9 mouse cellular contexts compared by ENCODE assay signal in genomic region chr9:110742295-110742950, GRCm38 (mm10). TPM values are rescaled to one million over a fixed set of nuclear protein-coding genes. Genes with fewer than 3 reads are reported as not detected.
A peak's percentile ranks its signal among the peaks of the same experiment; 100 is the strongest.
DNase-seq lines count a peak whose midpoint lies in the region; ATAC-seq and TF ChIP-seq lines count a peak whose summit lies in the region.
"Had no signal": no experiment of that assay in that cellular context is flagged by ENCODE, and none has a peak within 500 bp of the region (broad histone marks: within the 10 kb centered on the region; RNA-seq: fewer than 3 reads in every experiment).

No protein-coding gene starts in this region.

- peak overlapping the region; percentile 47 for H3K4me3 ChIP-seq in left cerebral cortex, adult 2 months
- peak overlapping the region; percentile 79 for H3K4me3 ChIP-seq in hindbrain, embryonic 10.5 days
- peak overlapping the region; percentile 64 for H3K4me3 ChIP-seq in liver, embryonic 11.5 days (ENCODE audit: low read depth, low read length)
- H3K4me3 ChIP-seq in olfactory bulb, adult 2 months (ENCODE audit: insufficient read depth, low read depth, low read length): peak overlapping the region; percentile 47

- intact Hi-C loops in left cerebral cortex, adult 2 months (cut with DNase I): no loop called here

- WGBS in hindbrain, embryonic 10.5 days: under 1% methylated on average over 63 of the region's 71 CpGs
- WGBS in liver, embryonic 11.5 days: 1% methylated on average over 62 of the region's 71 CpGs
- WGBS in olfactory bulb, adult 2 months: 2% methylated on average over 57 of the region's 71 CpGs

- H3K27me3 ChIP-seq in hindbrain, embryonic 10.5 days (ENCODE audit: insufficient read depth, poor library complexity, severe bottlenecking): peaks cover 75% of the 10 kb centered on the region
- peaks cover 63% of the 10 kb centered on the region for H3K27me3 ChIP-seq in liver, embryonic 11.5 days (replicated peaks; ENCODE audit: control insufficient read depth, insufficient read depth, low read length)

- no peaks in the 10 kb centered on the region for H3K36me3 ChIP-seq in hindbrain, embryonic 10.5 days
- no peaks in the 10 kb centered on the region for H3K36me3 ChIP-seq in liver, embryonic 11.5 days (ENCODE audit: control insufficient read depth, insufficient read depth, low read length)

- H3K27ac ChIP-seq in left cerebral cortex, adult 2 months: no peak overlapping the region
- peak overlapping the region; percentile 94 for H3K27ac ChIP-seq in hindbrain, embryonic 10.5 days
- H3K27ac ChIP-seq in liver, embryonic 11.5 days (ENCODE audit: low read depth, low read length): peak overlapping the region; percentile 65; the same call in 1 of the 2 replicates
- no peak overlapping the region for H3K27ac ChIP-seq in olfactory bulb, adult 2 months (ENCODE audit: insufficient read depth, low read depth, low read length)

- no peak for TF ChIP-seq POLR2A in olfactory bulb, adult 2 months (IDR thresholded peaks at IDR 0.05; ENCODE audit: insufficient read depth, low read depth, low read length)

- no peak for DNase-seq in left cerebral cortex, adult 2 months (ENCODE audit: extremely low spot score in 1 of 2, low spot score in 2 of 2)
- DNase-seq in left cerebral cortex, adult 8-10 months (ENCODE audit: low spot score in 2 of 2): no peak
- peak; percentile 84 for DNase-seq in embryo, embryonic 11 days
- DNase-seq in hindbrain, embryonic 10.5 days (ENCODE audit: low spot score): no peak
- DNase-seq in liver, embryonic 11.5 days (ENCODE audit: low spot score): peak; percentile 60
- no peak for DNase-seq in right cerebral cortex, adult 18-20 months
- DNase-seq in spleen, adult 12 weeks (ENCODE audit: low spot score): no peak

- no peak for TF ChIP-seq CTCF in left cerebral cortex, adult 2 months (IDR thresholded peaks at IDR 0.05)
- no peak for TF ChIP-seq CTCF in olfactory bulb, adult 2 months (IDR thresholded peaks at IDR 0.05; ENCODE audit: insufficient read depth, low read depth, low read length)

- peak overlapping the region; percentile 57 for H3K9ac ChIP-seq in liver, embryonic 11.5 days (ENCODE audit: low read depth, low read length)

- H3K4me1 ChIP-seq in hindbrain, embryonic 10.5 days (replicated peaks): peaks cover 57% of the 10 kb centered on the region
- H3K4me1 ChIP-seq in liver, embryonic 11.5 days (replicated peaks; ENCODE audit: control insufficient read depth, insufficient read depth, low read length): peaks cover 15% of the 10 kb centered on the region; the same call in 1 of the 2 replicates
- peaks cover 11% of the 10 kb centered on the region for H3K4me1 ChIP-seq in olfactory bulb, adult 2 months (ENCODE audit: control insufficient read depth, insufficient read depth, low read length)

- peak overlapping the region; percentile 82 for H3K4me2 ChIP-seq in liver, embryonic 11.5 days

- peak; percentile 53 for ATAC-seq in liver, embryonic 11.5 days (replicated peaks; ENCODE audit: low FRiP score)

- H3K9me3 ChIP-seq in hindbrain, embryonic 10.5 days: no peaks in the 10 kb centered on the region
- no peaks in the 10 kb centered on the region for H3K9me3 ChIP-seq in liver, embryonic 11.5 days (ENCODE audit: control insufficient read depth, low read length)

RNA-seq across cellular contexts. Expression of gene Myl3, which starts 0.8 kb away (rescaled TPM):
- not detected for total RNA-seq in left cerebral cortex, adult 2 months (2021)
- total RNA-seq in left cerebral cortex, adult 8-10 months (2022): 1 to 10 TPM in 3 of 4 experiments, not detected in 1; 2.4 to 3.2 (median 2.6) TPM
- polyA plus RNA-seq in hindbrain, embryonic 10.5 days (2016; fragmentation: Nextera tagmentation; extraction: Ambion mirVana): 2.0 TPM in 1 of 2 replicates, not detected in the other
- polyA plus RNA-seq in liver, embryonic 11.5 days (2014; fragmentation: Nextera tagmentation; extraction: Ambion mirVana): 2.1 and 6.8 TPM in 2 replicates
- not detected in 2 replicates for polyA plus RNA-seq in olfactory bulb, adult 2 months (2012; ENCODE audit: insufficient read depth, insufficient read length, low replicate concordance, missing spikeins)

RNA-seq across cellular contexts. Expression of gene Pth1r, which starts 4.5 kb away (rescaled TPM):
- 1 to 10 TPM; 5.8 to 7.2 TPM for total RNA-seq in left cerebral cortex, adult 2 months (2021)
- total RNA-seq in left cerebral cortex, adult 8-10 months (2022): 1 to 10 TPM; 8.4 to 8.7 (median 8.6) TPM
- polyA plus RNA-seq in hindbrain, embryonic 10.5 days (2016; fragmentation: Nextera tagmentation; extraction: Ambion mirVana): 31.6 and 38.7 TPM in 2 replicates
- polyA plus RNA-seq in liver, embryonic 11.5 days (2014; fragmentation: Nextera tagmentation; extraction: Ambion mirVana): 11.0 and 11.7 TPM in 2 replicates
- not detected in 2 replicates for polyA plus RNA-seq in olfactory bulb, adult 2 months (2012; ENCODE audit: insufficient read depth, insufficient read length, low replicate concordance, missing spikeins)

RNA-seq across cellular contexts. Expression of gene Prss42, which starts 55.5 kb away (rescaled TPM):
- total RNA-seq in left cerebral cortex, adult 2 months (2021): not detected
- total RNA-seq in left cerebral cortex, adult 8-10 months (2022): not detected
- not detected in 2 replicates for polyA plus RNA-seq in hindbrain, embryonic 10.5 days (2016; fragmentation: Nextera tagmentation; extraction: Ambion mirVana)
- polyA plus RNA-seq in liver, embryonic 11.5 days (2014; fragmentation: Nextera tagmentation; extraction: Ambion mirVana): not detected in 2 replicates
- not detected in 2 replicates for polyA plus RNA-seq in olfactory bulb, adult 2 months (2012; ENCODE audit: insufficient read depth, insufficient read length, low replicate concordance, missing spikeins)
- polyA plus RNA-seq: Patski had no signal

Comparison
In these comparisons a context has a peak if more than half of its experiments do, and no peak if none do; other contexts are left out.
1. DNase-seq: peak in embryo, embryonic 11 days (single experiment) and liver, embryonic 11.5 days (single experiment); none in left cerebral cortex, adult 2 months (0 of 2), left cerebral cortex, adult 8-10 months (0 of 2), hindbrain, embryonic 10.5 days (single experiment), right cerebral cortex, adult 18-20 months (single experiment) and spleen, adult 12 weeks (single experiment).
2. H3K27ac ChIP-seq: peak in hindbrain, embryonic 10.5 days (single experiment) and liver, embryonic 11.5 days (single experiment); none in left cerebral cortex, adult 2 months (single experiment) and olfactory bulb, adult 2 months (single experiment).
3. RNA of gene Pth1r, which starts 4.5 kb away (polyA plus RNA-seq): 31.6 to 38.7 TPM in hindbrain, embryonic 10.5 days and 11.0 to 11.7 TPM in liver, embryonic 11.5 days; not detected in olfactory bulb, adult 2 months; every median in the first group is over 10 times any median in the second.
4. Peak in every context shown above with its lines, with median percentiles within 50 percentile points of each other: H3K4me3 ChIP-seq.